Mouse (Mus musculus) kidney, postnatal 0 days (tissue): Measurements from ENCODE around the gene Fcho1. TPM values are rescaled to one million over a fixed set of nuclear protein-coding genes. Genes with fewer than 3 reads are reported as not detected.

ENCODE experiments used
- ATAC-seq: fragments of 200-750 bp; cut with Nextera tagmentation; replicated peaks from 2 replicates; pipeline ENCODE4 v1.8.0; 2017; ENCODE audit warnings: low read depth, moderate number of reproducible peaks, moderate TSS enrichment, moderate library complexity; ENCODE audit not compliant: low FRiP score
- DNase-seq: peaks from one replicate; pipeline ENCODE4 v3.0.0-alpha.2; 2016; ENCODE audit warnings: low spot score
- H3K27ac ChIP-seq: fragments of 300-500 bp; sonication (generic); 2 replicates; pipeline ENCODE4 v1.5.1; 2014; ENCODE audit warnings: mild to moderate bottlenecking
- H3K27me3 ChIP-seq: fragments of 300-500 bp; sonication (generic); 2 replicates; pipeline ENCODE4 v1.6.1; 2014; ENCODE audit warnings: low read length, mixed read lengths; ENCODE audit not compliant: insufficient read depth
- H3K36me3 ChIP-seq: fragments of 300-500 bp; sonication (generic); 2 replicates; pipeline ENCODE4 v1.6.1; 2014; ENCODE audit warnings: low read length, mixed read lengths; ENCODE audit not compliant: insufficient read depth
- H3K4me1 ChIP-seq: fragments of 300-500 bp; sonication (generic); replicated peaks from 2 replicates; pipeline ENCODE4 v1.6.1; 2014; ENCODE audit warnings: antibody characterized with exemption, low read length, mixed read lengths; ENCODE audit not compliant: insufficient read depth
- H3K4me2 ChIP-seq: fragments of 300-500 bp; sonication (generic); 2 replicates; pipeline ENCODE4 v1.6.1; 2014; ENCODE audit warnings: mild to moderate bottlenecking, low read length, moderate library complexity, mixed read lengths
- H3K4me3 ChIP-seq: fragments of 300-500 bp; sonication (generic); replicated peaks from 2 replicates; pipeline ENCODE4 v1.5.1; 2014; ENCODE audit warnings: low read depth, low read length
- H3K9ac ChIP-seq: fragments of 300-500 bp; sonication (generic); 2 replicates; pipeline ENCODE4 v1.6.1; 2014; ENCODE audit warnings: low read depth, low read length
- H3K9me3 ChIP-seq: fragments of 300-500 bp; sonication (generic); replicated peaks from 2 replicates; pipeline ENCODE4 v1.6.1; 2016; ENCODE audit warnings: low read length, inconsistent platforms, mixed read lengths
- CTCF ChIP-seq: IDR thresholded peaks from 2 replicates; pipeline ENCODE4 v1.5.1; 2016; ENCODE audit warnings: antibody characterized with exemption, low read depth, mild to moderate bottlenecking, moderate library complexity
- WGBS: fragments of 180-500 bp; shearing (Covaris S2); extraction: QIAGEN DNeasy Blood & Tissue Kit; methylation state at CpG from one replicate; pipeline ENCODE4 v1.1.7; 2014; 5-methylcytosine and 5-hydroxymethylcytosine counted together
- polyA plus RNA-seq: library from polyadenylated mRNA; unstranded; fragments of >200 nt; fragmentation: Nextera tagmentation; extraction: Ambion mirVana; gene quantifications from 2 replicates; pipeline ENCODE4 v1.2.1, GENCODE M21; 2015

Gene Fcho1
- polyA plus RNA-seq, 1 experiment from 2014 or later = 3.4 TPM

- no peak for DNase-seq
- H3K4me2 ChIP-seq = no peak overlapping the region
- no peaks in the 10 kb centered on the region for H3K36me3 ChIP-seq
- no peak overlapping the region for H3K9ac ChIP-seq
- ATAC-seq = no peak
- H3K9me3 ChIP-seq = no peaks in the 10 kb centered on the region
- no peak overlapping the region for H3K27ac ChIP-seq
- H3K4me1 ChIP-seq = peaks cover 6% of the 10 kb centered on the region; the same call in 1 of the 2 replicates
- H3K27me3 ChIP-seq = peaks cover 33% of the 10 kb centered on the region; the same call in 1 of the 2 replicates
- TF ChIP-seq CTCF = no peak
- H3K4me3 ChIP-seq = no peak overlapping the region
- WGBS = 62% methylated on average over 1 of the region's 1 CpGs
Measured at GRCm38 (mm10) chr8:71659751-71660150, 65.8 kb downstream of the Fcho1 start.

GRCm38 (mm10) chr8:71658515-71659049, 66.9 kb downstream of the Fcho1 start:
- Histone ChIP-seq H3K27me3 (peaks cover 36% of the 10 kb centered on the region), H3K36me3 (no peaks in the 10 kb centered on the region), H3K9me3 (no peaks in the 10 kb centered on the region), H3K27ac (no peak overlapping the region), H3K9ac (no peak overlapping the region), H3K4me1 (peaks cover 9% of the 10 kb centered on the region; the same call in 1 of the 2 replicates), H3K4me3 (no peak overlapping the region), H3K4me2 (no peak overlapping the region)
- ATAC-seq (no peak), DNase-seq (no peak)
- 22% methylated on average over 17 of the region's 17 CpGs for WGBS
- no peak for TF ChIP-seq CTCF

Other genes starting within 250 kb of the Fcho1 start
- gene Ano8, start 239.8 kb downstream of the Fcho1 start, polyA plus RNA-seq = 0.84 and 1.4 TPM in 2 replicates
- gene Gtpbp3, start 237.6 kb downstream of the Fcho1 start, polyA plus RNA-seq = 14.5 and 14.6 TPM in 2 replicates
- gene Plvap, start 214.0 kb downstream of the Fcho1 start, polyA plus RNA-seq = 182 and 208 TPM in 2 replicates
- gene Ccdc194, start 200.0 kb downstream of the Fcho1 start, polyA plus RNA-seq = 0.19 and 0.20 TPM in 2 replicates
- gene Bst2, start 188.3 kb downstream of the Fcho1 start, polyA plus RNA-seq = 106 and 124 TPM in 2 replicates
- gene Mvb12a, start 182.8 kb downstream of the Fcho1 start, polyA plus RNA-seq = 129 and 131 TPM in 2 replicates
- gene Tmem221, start 166.8 kb downstream of the Fcho1 start, polyA plus RNA-seq = 17.1 and 19.1 TPM in 2 replicates
- 0.13 and 0.20 TPM in 2 replicates for gene Nxnl1, start 159.1 kb downstream of the Fcho1 start, polyA plus RNA-seq
- 50.5 and 53.7 TPM in 2 replicates for gene Slc27a1, start 156.8 kb downstream of the Fcho1 start, polyA plus RNA-seq
- 279 and 296 TPM in 2 replicates for gene Pgls, start 133.5 kb downstream of the Fcho1 start, polyA plus RNA-seq
- gene Fam129c, start 128.1 kb downstream of the Fcho1 start, polyA plus RNA-seq = 2.5 and 2.8 TPM in 2 replicates
- gene Colgalt1, start 114.7 kb downstream of the Fcho1 start, polyA plus RNA-seq = 64.1 and 66.2 TPM in 2 replicates
- gene Unc13a, start 54.0 kb downstream of the Fcho1 start, polyA plus RNA-seq = 0.50 and 0.60 TPM in 2 replicates
- 5.3 TPM in 2 replicates for gene Jak3, start 49.4 kb downstream of the Fcho1 start, polyA plus RNA-seq
- 1.3 TPM in 2 replicates for gene Insl3, start 36.5 kb downstream of the Fcho1 start, polyA plus RNA-seq
- 4.3 TPM in 2 replicates for gene B3gnt3, start 23.9 kb downstream of the Fcho1 start, polyA plus RNA-seq
- 4.8 and 5.4 TPM in 2 replicates for gene Zfp709, start 156.3 kb upstream of the Fcho1 start, polyA plus RNA-seq
- gene Zfp882, start 182.9 kb upstream of the Fcho1 start, polyA plus RNA-seq = 4.0 and 4.6 TPM in 2 replicates
- gene Zfp617, start 182.9 kb upstream of the Fcho1 start, polyA plus RNA-seq = 13.6 and 17.3 TPM in 2 replicates
- gene Zfp961, start 225.3 kb upstream of the Fcho1 start, polyA plus RNA-seq = 20.9 and 21.9 TPM in 2 replicates